Mouse (Mus musculus) left cerebral cortex, adult 18-20 months (tissue): ENCODE results near the gene Ddit4. TPM values are rescaled to one million over a fixed set of nuclear protein-coding genes. Genes with fewer than 3 reads are reported as not detected.
"Not testable (repeated sequence)": the region's sequence is repeated elsewhere in the genome, so short reads cannot be mapped to it uniquely, and the experiment has no call there.

Experiments
- DNase-seq, 2 experiments: peaks; one replicate each; pipeline ENCODE4 v3.0.0; 2021 to 2022; ENCODE audit warnings: low spot score in 2 of 2, mixed read lengths in 1 of 2
- long read RNA-seq, 2 experiments: library from polyadenylated mRNA; stranded (forward); transcript quantifications; one replicate each; pipeline ENCODE4 v2.0.0; 2021
- total RNA-seq, 2 experiments: library from RNA; stranded (reverse); gene quantifications; 2 replicates each; pipeline ENCODE4 v1.2.3; 2021

Gene Ddit4
- total RNA-seq = 10 to 100 TPM; 35.8 to 41.3 TPM
- long read RNA-seq, experiment 1, partial matches to known transcripts = 0 of 2 reads
- long read RNA-seq, experiment 1, other reads (novel, unspliced or antisense) = 0 of 2 reads
- long read RNA-seq, experiment 2, partial matches to known transcripts = 0 of 5 reads
- long read RNA-seq, experiment 2, other reads (novel, unspliced or antisense) = 1 of 5 reads

DNA sequence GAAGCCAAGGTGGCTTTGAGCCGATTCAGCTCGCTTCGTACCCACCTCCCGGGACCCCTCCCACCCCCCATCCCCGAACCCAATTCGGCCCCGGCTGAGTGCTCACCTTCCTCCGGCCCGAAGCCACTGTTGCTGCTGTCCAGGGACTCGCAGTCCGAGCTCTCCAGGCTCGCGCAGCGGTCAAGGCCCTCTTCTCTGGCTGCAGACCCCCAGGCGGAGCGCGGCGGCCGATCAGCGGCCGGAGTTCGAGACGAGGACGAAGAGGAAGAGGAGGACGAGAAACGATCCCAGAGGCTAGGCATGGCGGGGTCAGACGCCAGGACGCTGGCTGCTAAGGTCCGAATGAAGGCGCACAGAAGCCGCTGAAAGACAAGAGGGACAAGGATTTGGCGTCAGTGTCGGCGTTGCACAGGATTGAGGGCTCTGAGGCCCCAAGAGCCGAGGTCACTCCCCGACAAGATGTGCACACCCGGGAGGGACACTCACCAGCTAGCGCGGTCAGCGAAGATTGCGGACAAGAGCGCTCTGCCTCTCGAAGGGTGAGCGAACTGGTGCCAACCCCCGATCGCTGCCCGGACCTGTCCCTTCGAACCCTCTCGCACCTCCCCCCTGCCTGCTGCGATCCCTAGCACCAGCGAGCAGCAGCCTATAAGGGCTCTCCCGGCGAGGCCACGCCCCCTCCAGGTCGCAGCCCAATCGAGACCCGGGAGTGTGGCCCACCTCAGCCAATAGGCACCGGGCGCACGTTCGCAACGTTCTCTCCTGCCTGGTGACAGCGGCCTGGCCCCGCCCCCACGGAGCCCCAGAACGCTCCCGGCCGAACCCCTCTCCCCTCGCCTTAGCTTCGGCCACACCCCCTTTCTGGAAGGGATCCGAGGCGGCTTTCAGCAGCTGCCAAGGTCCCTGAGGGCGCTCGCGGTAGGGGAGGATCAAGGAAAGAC, at the start of gene Ddit4:
Gene Ddit4, minus strand, starts transcription at position 624 of the 941 bp plus-strand sequence.
- DNase-seq = peak; percentile 100

DNA sequence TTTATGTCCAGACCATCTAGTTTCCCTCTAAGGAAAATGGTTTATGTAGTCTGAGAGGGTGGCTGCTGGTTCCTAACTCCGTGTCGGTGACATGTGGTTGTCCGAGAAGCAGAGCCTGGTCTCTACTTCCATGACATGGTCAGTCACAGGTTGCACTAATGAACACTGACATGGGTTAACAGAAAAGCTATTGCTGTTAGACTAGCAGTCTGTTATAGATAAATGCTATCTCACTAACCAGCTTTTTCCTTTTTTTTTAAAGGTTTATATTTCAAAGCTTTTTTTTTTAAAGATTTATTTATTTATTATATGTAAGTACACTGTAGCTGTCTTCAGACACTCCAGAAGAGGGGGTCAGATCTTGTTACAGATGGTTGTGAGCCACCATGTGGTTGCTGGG, 47.4 kb upstream of the Ddit4 start:
- no peak for DNase-seq

DNA sequence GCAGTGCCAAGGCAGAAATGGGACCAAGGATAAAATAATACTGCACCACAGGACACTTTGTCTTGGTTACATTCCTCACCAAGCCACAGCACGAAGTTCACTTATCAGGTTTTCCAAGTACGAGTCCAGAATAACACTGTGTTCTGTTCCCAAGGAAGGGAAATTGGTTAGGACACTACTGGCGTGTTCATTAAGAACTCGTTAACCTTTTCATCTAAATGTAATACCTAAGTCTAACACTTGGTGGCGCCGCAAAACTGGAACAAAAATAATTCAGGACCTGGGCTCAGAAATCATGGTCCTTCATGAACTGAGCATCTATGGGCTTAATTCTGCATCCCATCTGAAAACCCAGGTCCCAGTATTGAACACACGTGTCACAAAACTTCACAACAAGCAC, 46.0 kb upstream of the Ddit4 start:
- peak in 1 of 2 experiments; percentile 71 for DNase-seq

DNA sequence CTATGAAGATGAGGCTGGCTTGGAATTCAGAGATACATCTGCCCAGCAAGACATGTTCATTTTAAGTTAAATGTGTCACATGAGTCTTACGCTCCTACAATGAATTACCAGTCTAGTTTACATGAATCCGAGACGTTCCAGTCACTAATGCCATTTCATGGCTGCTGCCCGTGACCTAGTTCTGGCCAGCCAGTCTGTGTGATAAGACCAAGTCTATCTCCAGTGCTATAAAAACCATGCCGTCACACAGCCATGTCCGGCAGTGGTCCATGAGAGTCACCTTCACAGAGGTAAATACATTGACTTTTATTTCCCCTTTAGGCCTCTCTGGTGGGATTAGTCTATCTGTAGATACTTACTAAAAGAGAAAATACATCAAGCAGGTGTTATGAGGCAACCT, 44.3 kb upstream of the Ddit4 start:
- DNase-seq = no peak

DNA sequence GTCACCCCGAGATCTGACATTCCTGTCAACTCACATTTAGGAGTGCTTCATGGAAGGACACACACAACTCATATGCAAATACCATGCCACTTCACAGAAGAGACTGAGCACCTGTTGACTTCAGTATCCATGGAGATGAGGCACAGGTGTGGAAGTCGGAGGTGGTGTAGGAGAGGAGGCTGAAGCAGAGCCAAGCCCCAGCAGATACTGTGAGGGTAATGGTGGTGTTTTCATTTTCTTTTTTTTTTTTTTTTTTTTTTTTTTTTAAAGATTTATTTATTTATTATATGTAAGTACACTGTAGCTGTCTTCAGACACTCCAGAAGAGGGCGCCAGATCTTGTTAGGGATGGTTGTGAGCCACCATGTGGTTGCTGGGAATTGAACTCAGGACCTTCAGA, 42.2 kb upstream of the Ddit4 start:
- DNase-seq = not testable (repeated sequence)

DNA sequence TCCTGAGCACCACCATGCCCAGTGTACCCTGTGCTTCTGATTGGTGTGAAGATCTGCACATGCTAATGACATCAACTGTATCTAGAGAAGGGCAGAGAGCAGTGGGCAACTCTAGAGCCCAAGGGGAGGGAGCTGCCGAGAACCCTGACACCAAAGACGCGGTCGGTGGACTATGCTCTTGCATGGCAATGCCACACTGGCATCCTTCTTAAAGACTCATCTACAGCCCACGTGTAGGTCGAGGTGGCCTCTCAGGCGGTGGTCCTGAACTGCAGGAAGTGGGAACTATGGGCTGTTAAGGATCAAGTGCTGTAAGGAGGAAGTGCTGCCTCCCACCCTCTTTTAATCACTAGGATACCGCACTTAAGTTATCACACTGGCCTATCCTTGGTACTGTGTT, 40.4 kb upstream of the Ddit4 start:
- DNase-seq = no peak

DNA sequence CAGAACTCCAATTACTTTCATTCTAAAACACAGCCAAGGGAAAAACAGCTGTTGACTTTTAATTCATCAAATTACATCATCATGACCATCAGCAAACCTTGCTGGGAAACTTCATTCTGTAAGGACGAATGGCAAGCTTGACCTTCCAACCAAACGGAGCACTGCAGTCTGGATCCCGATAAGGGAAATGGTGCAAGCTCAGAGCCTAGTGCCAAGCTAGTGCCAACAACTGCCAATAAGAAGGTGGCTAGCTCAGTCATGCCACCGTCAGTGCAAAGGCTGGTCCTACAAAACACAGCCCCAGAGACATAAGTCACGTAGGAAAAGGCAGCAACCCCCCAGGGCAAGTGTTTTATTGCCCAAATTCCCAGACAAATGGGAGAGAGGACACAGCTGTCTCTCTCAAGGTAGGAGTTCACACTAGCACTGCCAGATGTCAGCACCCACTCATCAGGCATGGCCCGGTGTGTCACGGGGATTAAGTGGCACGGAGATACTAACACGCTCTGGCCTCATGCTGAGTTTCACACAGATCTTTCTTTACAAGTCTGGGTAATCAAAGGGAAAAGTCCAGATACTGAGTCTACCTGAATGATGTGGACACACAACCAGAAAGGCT, 39.7 kb upstream of the Ddit4 start:
- no peak for DNase-seq

GRCm38 (mm10) chr10:59990393-59990792, 38.8 kb upstream of the Ddit4 start:
- DNase-seq = no peak

DNA sequence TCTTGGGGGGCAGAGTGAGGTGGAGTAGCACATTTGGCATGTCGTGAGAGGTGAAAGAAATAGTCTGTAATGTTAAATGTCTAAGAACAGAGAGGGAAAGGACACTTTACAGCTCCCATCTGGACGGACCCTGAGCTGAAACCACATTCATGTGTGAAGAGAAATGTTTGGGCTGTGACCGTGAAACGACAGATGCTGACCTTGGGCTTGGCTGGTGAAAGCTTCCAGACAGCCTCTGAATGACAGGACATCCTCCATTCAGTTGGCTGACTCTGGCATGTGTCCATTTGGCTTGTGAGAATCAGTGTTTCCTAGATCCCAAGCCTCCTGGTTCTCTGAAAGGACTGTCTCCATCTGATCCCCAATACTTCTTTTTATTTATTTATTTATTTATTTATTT, 36.4 kb upstream of the Ddit4 start:
- no peak for DNase-seq

GRCm38 (mm10) chr10:59982379-59982873, 30.8 kb upstream of the Ddit4 start:
- no peak for DNase-seq

- DNase-seq = no peak
Observed at GRCm38 (mm10) chr10:59981792-59982191, 30.2 kb upstream of the Ddit4 start.

DNA sequence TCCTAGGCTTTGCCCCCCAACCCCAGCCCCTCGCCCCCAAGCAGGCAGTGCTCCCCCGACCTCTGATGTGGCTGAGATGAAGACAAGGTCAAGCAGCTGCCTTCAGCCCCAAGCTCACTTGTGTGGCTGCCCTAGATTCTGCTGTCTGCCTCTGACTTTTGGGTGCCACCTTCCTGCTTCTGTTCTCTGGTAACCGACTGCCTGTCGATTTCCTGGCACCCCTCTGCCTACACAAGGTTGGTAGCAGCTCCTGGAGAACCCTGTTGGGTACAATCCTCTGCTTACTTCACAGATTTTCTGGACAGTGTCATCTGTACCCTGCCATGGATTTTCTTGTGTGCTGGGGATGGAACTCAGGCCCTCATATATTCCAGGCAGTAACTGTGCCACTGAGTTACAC, 29.7 kb upstream of the Ddit4 start:
- DNase-seq = no peak

- DNase-seq = no peak
Observed at GRCm38 (mm10) chr10:59980815-59981244, 29.2 kb upstream of the Ddit4 start.

GRCm38 (mm10) chr10:59978873-59979743, 27.5 kb upstream of the Ddit4 start:
- peak in 1 of 2 experiments; percentile 20 for DNase-seq

DNA sequence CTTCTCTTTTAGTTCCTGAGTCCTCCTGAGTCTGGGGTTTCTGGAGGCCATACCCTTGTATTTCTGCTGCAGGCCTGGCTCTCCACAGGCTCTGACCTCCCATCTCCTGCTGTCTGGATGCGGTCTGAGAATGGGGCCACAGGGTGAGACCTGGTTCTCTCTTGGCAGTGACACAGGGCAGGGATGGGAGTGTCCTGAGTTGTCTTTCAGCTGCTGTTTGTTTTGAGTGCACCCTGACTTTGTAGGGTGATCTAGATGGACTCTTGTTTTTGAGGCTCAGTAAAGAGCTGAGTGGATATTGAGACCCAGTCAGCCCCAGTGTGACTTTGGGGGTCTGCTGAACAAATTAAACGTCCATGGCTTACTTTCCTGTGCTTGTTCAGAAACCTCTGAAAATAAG, 26.8 kb upstream of the Ddit4 start:
- DNase-seq = no peak

GRCm38 (mm10) chr10:59977715-59978343, 26.2 kb upstream of the Ddit4 start:
- DNase-seq = no peak

DNA sequence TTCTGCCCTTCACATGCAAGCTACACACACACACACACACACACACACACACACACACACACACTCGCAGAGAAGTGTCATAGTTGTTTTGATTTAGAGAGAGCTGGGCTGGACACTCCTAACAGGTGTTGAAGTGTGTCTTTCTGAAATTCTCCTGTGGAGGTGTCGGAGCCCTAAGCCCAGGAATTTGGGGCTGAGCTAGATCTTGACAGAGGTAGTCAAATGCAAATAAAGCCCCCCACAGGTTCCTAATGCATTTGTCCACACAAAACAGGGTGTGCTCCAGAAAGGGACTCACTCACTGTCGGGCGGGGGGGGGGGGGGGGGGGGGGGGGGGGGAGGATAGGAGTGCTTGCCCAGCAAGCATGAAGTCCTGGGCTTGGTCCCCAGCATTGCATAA, 25.5 kb upstream of the Ddit4 start:
- DNase-seq = no peak

DNA sequence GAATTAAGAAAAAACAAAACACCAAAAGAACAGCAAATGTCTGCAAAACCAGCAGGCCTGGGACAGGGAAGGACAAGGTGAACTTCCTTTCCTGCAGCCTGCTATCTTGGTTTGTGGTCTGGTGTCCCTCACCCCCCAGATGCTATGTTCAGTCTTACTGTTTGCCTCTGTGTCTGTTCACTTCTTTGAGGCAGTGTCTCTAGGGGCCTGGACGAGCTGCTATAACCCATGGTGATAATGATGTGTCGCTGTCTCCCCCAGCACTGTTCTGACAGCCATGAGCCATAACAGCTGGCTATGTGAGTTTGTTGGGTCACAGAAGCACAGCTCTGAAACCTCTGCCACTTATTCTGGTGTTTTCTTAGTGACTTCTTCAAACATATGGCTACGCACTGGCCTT, 23.2 kb upstream of the Ddit4 start:
- no peak for DNase-seq

DNA sequence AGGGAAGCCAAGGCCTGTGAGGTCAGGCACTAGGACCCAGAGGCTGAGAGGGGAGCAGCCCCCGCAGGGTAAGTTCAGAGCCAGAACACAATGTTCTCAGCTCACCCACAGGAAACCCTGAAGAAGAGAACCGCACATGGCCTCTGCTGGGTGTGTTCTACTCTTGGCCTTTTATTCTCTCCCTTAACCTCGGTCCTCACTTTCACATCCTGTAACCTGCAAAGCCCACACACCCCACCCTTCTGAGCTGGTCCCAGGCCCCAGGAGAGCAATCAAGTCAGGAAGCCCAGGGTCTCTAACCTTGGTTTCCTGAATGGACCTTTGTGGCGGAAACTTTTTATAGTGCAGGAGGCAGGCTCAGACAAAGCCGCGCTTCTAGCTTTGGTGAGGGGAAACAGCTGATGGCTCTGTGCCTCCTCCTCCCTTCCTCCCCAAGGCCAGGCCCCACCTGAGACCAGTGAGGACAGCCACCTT, 22.6 kb upstream of the Ddit4 start:
- DNase-seq = peak in 1 of 2 experiments; percentile 56

DNA sequence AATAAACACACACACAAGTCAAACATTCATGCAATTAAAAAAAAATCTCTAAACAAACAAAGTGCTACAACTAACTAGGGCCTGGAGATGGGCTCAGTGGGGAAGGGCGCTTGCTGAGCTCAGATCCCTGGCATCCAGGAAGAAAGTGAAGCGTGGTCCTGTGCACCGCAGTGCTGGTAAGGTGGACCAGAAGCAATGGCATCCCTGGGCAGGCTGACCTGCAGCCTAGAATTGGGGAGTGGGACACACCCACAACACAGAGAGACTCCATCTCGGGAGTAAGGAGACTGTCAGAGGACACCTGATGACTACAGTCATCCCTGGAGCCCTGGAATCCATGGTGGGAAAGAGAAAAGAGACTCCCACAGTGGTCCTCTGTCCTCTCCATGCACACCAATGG, 21.8 kb upstream of the Ddit4 start:
- no peak for DNase-seq
